Mouse (Mus musculus): ENCODE data around the gene Rapgef4. TPM values are rescaled to one million over a fixed set of nuclear protein-coding genes. Genes with fewer than 3 reads are reported as not detected.

The Rapgef4 gene
- polyA plus RNA-seq, 1 experiment from 2014 or later, result 3.6 TPM

DNA sequence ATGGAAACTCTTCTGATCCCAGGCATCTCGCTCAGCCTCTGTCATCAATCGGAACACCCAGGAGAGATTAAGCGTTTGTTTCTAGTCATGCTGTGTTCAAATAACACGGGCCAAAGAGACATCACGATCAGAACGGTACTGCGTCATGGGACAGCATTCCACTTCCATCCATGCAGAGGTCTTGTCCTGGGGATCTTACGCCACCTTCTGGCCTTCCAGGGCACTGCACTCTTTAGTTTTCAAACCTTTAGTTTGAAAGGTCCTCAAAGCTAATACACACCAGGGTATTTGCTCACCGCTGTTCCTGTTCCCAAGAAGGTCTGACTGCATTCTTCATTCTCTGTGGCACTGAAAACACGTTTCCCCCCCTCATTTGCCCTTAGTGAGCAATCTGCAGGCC lies 61.1 kb downstream of the Rapgef4 start:
- no peaks in the 10 kb centered on the region for H3K36me3 ChIP-seq (ENCODE audit: control insufficient read depth, insufficient read depth, low read length)
- TF ChIP-seq EP300 (optimal IDR thresholded peaks at IDR 0.05) (no peak), CTCF (IDR thresholded peaks at IDR 0.05; ENCODE audit: low read depth) (peak; percentile 50)
- no peak for DNase-seq (ENCODE audit: low spot score)
- WGBS, result 88% methylated on average over 10 of the region's 10 CpGs
- no peaks in the 10 kb centered on the region for H3K9me3 ChIP-seq (ENCODE audit: control insufficient read depth, low read length)
- H3K4me2 ChIP-seq (replicated peaks; ENCODE audit: low read depth), result no peak overlapping the region
- no peak overlapping the region for H3K27ac ChIP-seq (replicated peaks)
- no peaks in the 10 kb centered on the region for H3K27me3 ChIP-seq (ENCODE audit: control insufficient read depth, insufficient read depth, low read length)
- no peaks in the 10 kb centered on the region for H3K4me1 ChIP-seq (replicated peaks; ENCODE audit: control insufficient read depth, insufficient read depth)
- no peak for ATAC-seq (ENCODE audit: low FRiP score, low TSS enrichment)
- H3K9ac ChIP-seq (ENCODE audit: low read length), result no peak overlapping the region
- H3K4me3 ChIP-seq (ENCODE audit: low read depth, low read length), result no peak overlapping the region

DNA sequence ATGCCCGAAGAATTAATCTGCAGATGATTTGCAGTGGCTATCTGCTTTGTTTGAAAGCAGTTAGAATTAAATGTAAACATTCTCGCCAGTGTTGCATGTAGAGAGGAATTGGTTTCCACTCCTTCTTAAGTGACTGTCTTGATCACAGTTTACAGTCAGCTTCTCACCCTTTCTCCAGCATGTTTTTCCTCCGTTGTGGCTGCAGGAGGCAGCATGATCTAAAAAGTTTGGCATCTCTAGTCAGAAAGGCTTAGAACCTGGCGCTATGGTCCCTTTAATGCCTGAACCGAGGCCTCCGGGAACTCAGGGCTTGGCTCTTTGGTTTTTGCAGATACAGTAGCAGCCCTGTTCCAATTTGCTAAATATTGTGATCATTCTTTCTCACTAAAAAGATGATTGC lies 63.2 kb downstream of the Rapgef4 start:
- Histone ChIP-seq H3K4me2 (replicated peaks; ENCODE audit: low read depth) (no peak overlapping the region), H3K36me3 (ENCODE audit: control insufficient read depth, insufficient read depth, low read length) (no peaks in the 10 kb centered on the region), H3K4me3 (ENCODE audit: low read depth, low read length) (no peak overlapping the region), H3K4me1 (replicated peaks; ENCODE audit: control insufficient read depth, insufficient read depth) (no peaks in the 10 kb centered on the region), H3K27ac (replicated peaks) (no peak overlapping the region), H3K27me3 (ENCODE audit: control insufficient read depth, insufficient read depth, low read length) (no peaks in the 10 kb centered on the region), H3K9ac (ENCODE audit: low read length) (no peak overlapping the region), H3K9me3 (ENCODE audit: control insufficient read depth, low read length) (no peaks in the 10 kb centered on the region)
- ATAC-seq (ENCODE audit: low FRiP score, low TSS enrichment) (no peak), DNase-seq (ENCODE audit: low spot score) (no peak)
- TF ChIP-seq CTCF (IDR thresholded peaks at IDR 0.05; ENCODE audit: low read depth) (peak; percentile 76), EP300 (optimal IDR thresholded peaks at IDR 0.05) (no peak)
- 22% methylated on average over 6 of the region's 6 CpGs for WGBS

DNA sequence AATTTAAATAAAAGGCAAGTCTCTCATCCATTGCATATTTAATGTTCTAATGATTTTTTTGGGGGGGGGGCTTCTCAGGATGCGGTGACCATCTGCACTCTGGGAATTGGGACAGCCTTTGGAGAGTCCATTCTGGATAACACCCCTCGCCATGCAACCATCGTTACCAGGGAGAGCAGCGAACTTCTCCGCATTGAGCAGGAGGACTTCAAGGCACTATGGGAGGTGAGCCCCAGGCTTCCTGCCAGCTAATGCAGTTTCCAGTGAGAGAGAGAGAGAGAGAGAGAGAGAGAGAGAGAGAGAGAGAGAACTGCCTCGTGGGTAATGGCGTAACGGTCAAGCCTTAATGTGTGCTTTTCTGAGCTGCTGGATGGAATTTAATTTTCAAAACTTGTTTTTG lies 64.0 kb downstream of the Rapgef4 start:
- 86% methylated on average over 8 of the region's 8 CpGs for WGBS
- no peak overlapping the region for H3K4me2 ChIP-seq (replicated peaks; ENCODE audit: low read depth)
- no peaks in the 10 kb centered on the region for H3K4me1 ChIP-seq (replicated peaks; ENCODE audit: control insufficient read depth, insufficient read depth)
- TF ChIP-seq EP300 (optimal IDR thresholded peaks at IDR 0.05), result no peak
- TF ChIP-seq CTCF (IDR thresholded peaks at IDR 0.05; ENCODE audit: low read depth), result no peak
- H3K27ac ChIP-seq (replicated peaks), result no peak overlapping the region
- ATAC-seq (ENCODE audit: low FRiP score, low TSS enrichment) (no peak), DNase-seq (ENCODE audit: low spot score) (no peak)
- no peak overlapping the region for H3K9ac ChIP-seq (ENCODE audit: low read length)
- no peaks in the 10 kb centered on the region for H3K27me3 ChIP-seq (ENCODE audit: control insufficient read depth, insufficient read depth, low read length)
- no peaks in the 10 kb centered on the region for H3K36me3 ChIP-seq (ENCODE audit: control insufficient read depth, insufficient read depth, low read length)
- H3K4me3 ChIP-seq (ENCODE audit: low read depth, low read length), result no peak overlapping the region
- H3K9me3 ChIP-seq (ENCODE audit: control insufficient read depth, low read length), result no peaks in the 10 kb centered on the region

DNA sequence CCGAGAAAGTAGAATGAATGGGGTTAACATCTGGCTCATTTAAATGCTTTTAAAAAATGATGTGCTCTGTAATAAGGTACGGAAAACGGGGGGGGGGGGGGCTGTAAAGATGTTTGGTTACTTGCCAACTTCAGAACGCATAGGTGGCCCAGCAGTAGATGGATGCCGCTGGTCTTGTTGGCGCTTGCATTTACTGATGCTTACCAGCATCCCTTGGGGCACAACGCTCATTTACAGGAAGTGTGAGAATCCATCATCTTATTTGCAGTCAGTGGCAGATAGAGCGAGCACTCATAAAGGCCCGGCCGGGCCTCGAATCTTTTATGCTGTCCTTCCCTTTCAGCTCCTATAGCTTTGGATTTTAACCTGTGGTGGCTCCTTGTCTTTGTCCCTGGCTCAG lies 64.6 kb downstream of the Rapgef4 start:
- no peak overlapping the region for H3K4me2 ChIP-seq (replicated peaks; ENCODE audit: low read depth)
- H3K4me1 ChIP-seq (replicated peaks; ENCODE audit: control insufficient read depth, insufficient read depth), result no peaks in the 10 kb centered on the region
- no peak for TF ChIP-seq EP300 (optimal IDR thresholded peaks at IDR 0.05)
- no peak for TF ChIP-seq CTCF (IDR thresholded peaks at IDR 0.05; ENCODE audit: low read depth)
- WGBS, result 57% methylated on average over 11 of the region's 11 CpGs
- no peaks in the 10 kb centered on the region for H3K9me3 ChIP-seq (ENCODE audit: control insufficient read depth, low read length)
- DNase-seq (ENCODE audit: low spot score) (no peak), ATAC-seq (ENCODE audit: low FRiP score, low TSS enrichment) (no peak)
- no peaks in the 10 kb centered on the region for H3K36me3 ChIP-seq (ENCODE audit: control insufficient read depth, insufficient read depth, low read length)
- no peak overlapping the region for H3K4me3 ChIP-seq (ENCODE audit: low read depth, low read length)
- H3K27me3 ChIP-seq (ENCODE audit: control insufficient read depth, insufficient read depth, low read length), result no peaks in the 10 kb centered on the region
- no peak overlapping the region for H3K9ac ChIP-seq (ENCODE audit: low read length)
- no peak overlapping the region for H3K27ac ChIP-seq (replicated peaks)

DNA sequence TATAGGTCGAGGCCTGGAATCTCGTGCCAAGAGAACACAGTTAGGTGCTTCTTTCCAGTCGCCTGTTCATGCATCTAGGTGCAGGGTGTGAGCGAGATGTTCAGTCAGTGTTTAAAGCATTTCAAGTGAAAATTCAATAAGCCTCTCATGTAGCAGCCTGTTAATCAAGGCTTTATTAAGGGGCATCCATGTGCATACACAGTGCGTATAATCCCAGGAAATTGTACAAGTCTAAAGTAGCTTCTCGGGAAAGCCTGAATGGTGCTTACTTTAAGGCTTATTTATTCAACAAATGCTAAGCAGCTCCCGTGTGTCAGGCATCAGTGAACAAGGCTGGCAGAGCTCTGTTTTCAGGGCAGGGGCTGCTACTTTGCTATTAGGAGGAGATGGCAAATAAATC lies 69.4 kb downstream of the Rapgef4 start:
- DNase-seq (ENCODE audit: low spot score), result no peak
- WGBS, result 61% methylated on average over 7 of the region's 7 CpGs
- no peak for ATAC-seq (ENCODE audit: low FRiP score, low TSS enrichment)

DNA sequence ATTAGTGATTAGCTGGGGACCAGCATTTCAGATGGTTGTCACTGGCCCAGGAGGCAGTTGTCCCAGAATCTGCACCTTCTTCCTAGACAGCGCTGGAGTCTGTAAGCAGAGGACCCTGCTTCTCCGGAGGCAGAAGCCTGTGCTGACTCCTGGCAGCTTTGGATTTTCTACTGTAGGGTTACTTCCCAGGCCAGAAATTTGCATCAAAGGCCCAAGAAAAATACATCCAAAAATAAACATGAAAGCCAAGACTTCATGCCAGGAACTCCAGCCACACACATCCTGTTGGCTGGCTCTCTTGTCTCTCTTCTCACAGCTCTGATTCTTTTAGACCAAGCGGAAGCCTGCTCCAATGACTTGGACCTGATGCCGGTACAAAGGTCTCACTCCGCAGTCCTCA lies 73.2 kb downstream of the Rapgef4 start:
- no peak for DNase-seq (ENCODE audit: low spot score)
- peak overlapping the region; percentile 27; the same call in 1 of the 2 replicates for H3K4me2 ChIP-seq (replicated peaks; ENCODE audit: low read depth)

More for the DNA sequence above, 69.4 kb downstream of the Rapgef4 start:
- no peak overlapping the region for H3K4me3 ChIP-seq (ENCODE audit: low read depth, low read length)
- H3K4me2 ChIP-seq (replicated peaks; ENCODE audit: low read depth), result no peak overlapping the region
- no peak overlapping the region for H3K9ac ChIP-seq (ENCODE audit: low read length)
- TF ChIP-seq EP300 (optimal IDR thresholded peaks at IDR 0.05) (no peak), CTCF (IDR thresholded peaks at IDR 0.05; ENCODE audit: low read depth) (no peak)
- H3K27me3 ChIP-seq (ENCODE audit: control insufficient read depth, insufficient read depth, low read length), result no peaks in the 10 kb centered on the region
- no peaks in the 10 kb centered on the region; the same call in 1 of the 2 replicates for H3K4me1 ChIP-seq (replicated peaks; ENCODE audit: control insufficient read depth, insufficient read depth)
- H3K36me3 ChIP-seq (ENCODE audit: control insufficient read depth, insufficient read depth, low read length), result no peaks in the 10 kb centered on the region
- H3K27ac ChIP-seq (replicated peaks), result no peak overlapping the region
- no peaks in the 10 kb centered on the region for H3K9me3 ChIP-seq (ENCODE audit: control insufficient read depth, low read length)

More for the DNA sequence above, 73.2 kb downstream of the Rapgef4 start:
- Histone ChIP-seq H3K9me3 (ENCODE audit: control insufficient read depth, low read length) (no peaks in the 10 kb centered on the region), H3K4me1 (replicated peaks; ENCODE audit: control insufficient read depth, insufficient read depth) (no peaks in the 10 kb centered on the region; the same call in 1 of the 2 replicates), H3K4me3 (ENCODE audit: low read depth, low read length) (0 out of 2 replicates have a peak overlapping the region, but pooled peaks have one; percentile 10), H3K9ac (ENCODE audit: low read length) (no peak overlapping the region), H3K36me3 (ENCODE audit: control insufficient read depth, insufficient read depth, low read length) (no peaks in the 10 kb centered on the region), H3K27ac (replicated peaks) (peak overlapping the region; percentile 53), H3K27me3 (ENCODE audit: control insufficient read depth, insufficient read depth, low read length) (no peaks in the 10 kb centered on the region)
- TF ChIP-seq CTCF (IDR thresholded peaks at IDR 0.05; ENCODE audit: low read depth), result no peak
- TF ChIP-seq EP300 (optimal IDR thresholded peaks at IDR 0.05), result no peak
- no peak for ATAC-seq (ENCODE audit: low FRiP score, low TSS enrichment)
- WGBS, result 56% methylated on average over 5 of the region's 5 CpGs

All from stomach, postnatal 0 days (tissue).